Mouse (Mus musculus) neural tube, embryonic 14.5 days (tissue): ENCODE data around the gene Adat3. TPM values are rescaled to one million over a fixed set of nuclear protein-coding genes. Genes with fewer than 3 reads are reported as not detected.
"Not testable (repeated sequence)": the region's sequence is repeated elsewhere in the genome, so short reads cannot be mapped to it uniquely, and the experiment has no call there.

Experiments
- ATAC-seq: fragments of 200-750 bp; cut with Nextera tagmentation; 2 replicates; pipeline ENCODE4 v1.8.0; 2017; ENCODE audit warnings: low read depth, mild to moderate bottlenecking, moderate TSS enrichment, moderate library complexity
- H3K27ac ChIP-seq: fragments of 300-500 bp; sonication (generic); 2 replicates; pipeline ENCODE4 v1.5.1; 2014; ENCODE audit warnings: low read depth, mild to moderate bottlenecking, control low read depth, low read length, moderate library complexity, mixed read lengths
- H3K27me3 ChIP-seq: fragments of 300-500 bp; sonication (generic); 2 replicates; pipeline ENCODE4 v1.6.1; 2014; ENCODE audit warnings: low read length; ENCODE audit not compliant: control insufficient read depth, insufficient read depth
- H3K36me3 ChIP-seq: fragments of 300-500 bp; sonication (generic); 2 replicates; pipeline ENCODE4 v1.6.1; 2014; ENCODE audit warnings: low read length, mixed read lengths; ENCODE audit not compliant: control insufficient read depth, insufficient read depth
- H3K4me1 ChIP-seq: fragments of 300-500 bp; sonication (generic); 2 replicates; pipeline ENCODE4 v1.6.1; 2014; ENCODE audit warnings: low read length; ENCODE audit not compliant: control insufficient read depth, insufficient read depth
- H3K4me2 ChIP-seq: fragments of 300-500 bp; sonication (generic); 2 replicates; pipeline ENCODE4 v1.6.1; 2014; ENCODE audit warnings: mild to moderate bottlenecking, low read depth, low read length, control low read depth
- H3K4me3 ChIP-seq: fragments of 300-500 bp; sonication (generic); 2 replicates; pipeline ENCODE4 v1.5.1; 2014; ENCODE audit warnings: low read depth, low read length, control low read depth, mixed read lengths
- H3K9ac ChIP-seq: fragments of 300-500 bp; sonication (generic); replicated peaks from 2 replicates; pipeline ENCODE4 v1.6.1; 2014; ENCODE audit warnings: low read depth, mild to moderate bottlenecking, control low read depth, low read length, mixed read lengths
- H3K9me3 ChIP-seq: fragments of 300-500 bp; sonication (generic); 2 replicates; pipeline ENCODE4 v1.6.1; 2016; ENCODE audit warnings: low read length; ENCODE audit not compliant: control insufficient read depth
- WGBS: fragments of 180-500 bp; shearing (Covaris S2); extraction: QIAGEN DNeasy Blood & Tissue Kit; methylation state at CpG from one replicate; pipeline ENCODE4 v1.1.7; 2014; 5-methylcytosine and 5-hydroxymethylcytosine counted together
- polyA plus RNA-seq: library from polyadenylated mRNA; unstranded; fragments of >200 nt; fragmentation: Nextera tagmentation; extraction: Ambion mirVana; gene quantifications from 2 replicates; pipeline ENCODE4 v1.2.1, GENCODE M21; 2014

The Adat3 gene
- polyA plus RNA-seq, 1 experiment from 2014 or later = 6.7 TPM

DNA sequence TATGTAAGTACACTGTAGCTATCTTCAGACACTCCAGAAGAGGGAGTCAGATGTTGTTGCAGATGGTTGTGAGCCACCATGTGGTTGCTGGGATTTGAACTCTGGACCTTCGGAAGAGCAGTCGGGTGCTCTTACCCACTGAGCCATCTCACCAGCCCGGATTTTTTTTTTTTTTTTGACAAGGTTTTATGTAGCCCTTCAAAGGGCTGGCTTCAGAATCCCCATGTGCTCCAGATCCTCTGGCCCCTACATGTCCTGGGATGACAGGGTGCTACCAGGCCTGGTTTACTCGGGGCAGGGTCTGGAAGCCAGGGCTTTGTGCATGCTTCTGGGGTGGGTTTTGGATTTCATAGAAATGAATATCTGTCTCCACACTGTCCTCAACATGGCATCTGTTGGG, 3.0 kb downstream of the Adat3 start, which contains the start of gene Gm49322:
TSS of gene Gm49322 (plus strand) at position 301 of the 400 bp plus-strand sequence.
- not testable (repeated sequence) for H3K4me2 ChIP-seq, H3K27me3 ChIP-seq, H3K9me3 ChIP-seq, ATAC-seq, H3K9ac ChIP-seq, H3K4me3 ChIP-seq, H3K27ac ChIP-seq
- Histone ChIP-seq H3K4me1 (peaks cover 10% of the 10 kb centered on the region), H3K36me3 (peaks cover 22% of the 10 kb centered on the region)
- WGBS = 90% methylated on average over 3 of the region's 4 CpGs

DNA sequence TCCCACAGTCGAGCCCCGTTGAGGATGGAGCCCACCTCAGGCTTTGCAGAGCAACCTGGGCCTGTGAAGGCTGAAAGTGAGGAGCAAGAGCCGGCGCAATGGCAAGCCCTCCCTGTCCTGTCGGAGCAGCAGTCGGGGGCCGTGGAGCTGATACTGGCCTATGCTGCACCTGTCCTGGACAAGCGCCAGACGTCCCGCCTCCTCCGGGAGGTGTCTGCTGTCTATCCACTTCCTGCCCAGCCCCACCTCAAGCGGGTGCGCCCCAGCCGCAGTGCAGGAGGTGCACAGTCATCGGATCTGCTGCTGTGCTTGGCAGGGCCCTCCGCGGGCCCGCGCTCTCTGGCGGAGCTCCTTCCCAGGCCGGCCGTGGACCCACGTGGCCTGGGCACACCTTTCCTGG, 3.6 kb downstream of the Adat3 start:
- Histone ChIP-seq H3K27me3 (no peaks in the 10 kb centered on the region), H3K4me2 (no peak overlapping the region), H3K4me3 (no peak overlapping the region), H3K27ac (no peak overlapping the region), H3K9me3 (no peaks in the 10 kb centered on the region), H3K4me1 (peaks cover 10% of the 10 kb centered on the region), H3K36me3 (peaks cover 22% of the 10 kb centered on the region), H3K9ac (no peak overlapping the region)
- WGBS = 93% methylated on average over 23 of the region's 23 CpGs
- ATAC-seq = no peak

- Histone ChIP-seq H3K27ac (no peak overlapping the region), H3K27me3 (no peaks in the 10 kb centered on the region), H3K9me3 (no peaks in the 10 kb centered on the region), H3K9ac (no peak overlapping the region), H3K36me3 (peaks cover 22% of the 10 kb centered on the region), H3K4me2 (no peak overlapping the region), H3K4me1 (peaks cover 10% of the 10 kb centered on the region), H3K4me3 (no peak overlapping the region)
- 97% methylated on average over 34 of the region's 34 CpGs for WGBS
- ATAC-seq = no peak
Measured at GRCm38 (mm10) chr10:80606737-80607350, 4.2 kb downstream of the Adat3 start.

DNA sequence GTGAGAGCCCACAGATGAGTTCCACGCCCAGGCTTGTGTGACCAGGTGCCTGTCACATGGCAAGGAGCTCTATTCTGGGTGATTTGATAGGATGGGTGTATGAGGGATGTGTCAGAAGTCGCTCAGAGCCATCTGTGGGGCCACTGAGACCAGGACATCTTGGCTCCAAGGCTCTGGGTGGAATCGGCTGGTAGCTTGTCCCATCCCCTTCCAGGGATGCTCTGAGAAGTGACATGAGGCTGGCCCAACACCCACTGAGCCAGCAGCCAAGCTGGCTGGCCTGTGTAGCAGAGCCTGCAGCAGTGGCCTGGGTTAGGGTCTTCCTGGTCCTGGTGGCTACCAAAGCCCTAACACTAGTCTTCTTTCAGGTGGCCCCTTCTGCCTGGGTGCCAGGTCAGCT, 5.8 kb downstream of the Adat3 start:
- H3K4me3 ChIP-seq = no peak overlapping the region
- WGBS = 95% methylated on average over 3 of the region's 3 CpGs

DNA sequence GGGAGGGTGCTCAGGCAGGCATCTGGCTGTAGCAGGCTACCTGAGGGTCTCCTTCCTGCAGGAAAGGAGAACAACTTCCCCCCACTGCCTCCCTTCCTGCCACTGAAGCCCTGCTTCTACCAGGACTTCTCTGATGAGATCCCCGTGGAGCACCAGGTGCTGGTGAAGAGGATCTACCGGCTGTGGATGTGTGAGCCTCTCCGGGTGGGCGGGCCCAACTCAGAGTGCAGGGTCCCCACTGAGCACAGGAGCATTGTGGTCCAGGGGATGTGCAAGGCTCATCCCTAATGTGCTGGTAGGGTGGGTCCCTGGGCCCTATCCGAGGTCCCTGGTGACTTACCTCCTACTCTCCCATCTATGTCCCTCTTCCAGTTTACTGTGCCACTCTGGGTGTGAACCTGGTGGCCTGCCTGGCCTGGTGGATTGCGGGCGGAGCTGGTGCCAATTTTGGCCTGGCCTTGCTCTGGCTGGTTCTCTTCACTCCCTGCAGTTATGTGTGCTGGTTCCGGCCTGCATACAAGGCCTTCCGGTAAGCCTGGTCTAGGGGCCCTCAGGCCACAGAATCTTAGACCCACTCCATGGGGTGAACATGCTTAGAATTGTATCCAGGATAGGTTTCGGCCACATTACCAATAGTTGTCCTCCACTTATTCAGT, 6.7 kb downstream of the Adat3 start:
- H3K9me3 ChIP-seq = no peaks in the 10 kb centered on the region
- no peaks in the 10 kb centered on the region for H3K4me1 ChIP-seq
- WGBS = 90% methylated on average over 10 of the region's 10 CpGs
- H3K27me3 ChIP-seq = no peaks in the 10 kb centered on the region
- ATAC-seq = no peak
- no peak overlapping the region for H3K4me2 ChIP-seq
- no peak overlapping the region for H3K4me3 ChIP-seq
- H3K36me3 ChIP-seq = peaks cover 29% of the 10 kb centered on the region
- H3K9ac ChIP-seq = no peak overlapping the region
- H3K27ac ChIP-seq = no peak overlapping the region

More for the DNA sequence above, 5.8 kb downstream of the Adat3 start:
- ATAC-seq = no peak
- Histone ChIP-seq H3K27me3 (no peaks in the 10 kb centered on the region), H3K9me3 (no peaks in the 10 kb centered on the region), H3K4me1 (peaks cover 9% of the 10 kb centered on the region), H3K9ac (no peak overlapping the region), H3K27ac (no peak overlapping the region), H3K36me3 (peaks cover 29% of the 10 kb centered on the region), H3K4me2 (no peak overlapping the region)

- no peak overlapping the region for H3K4me2 ChIP-seq
- no peaks in the 10 kb centered on the region for H3K9me3 ChIP-seq
- no peak overlapping the region for H3K4me3 ChIP-seq
- no peaks in the 10 kb centered on the region for H3K27me3 ChIP-seq
- ATAC-seq = no peak
- no peak overlapping the region for H3K27ac ChIP-seq
- H3K36me3 ChIP-seq = peaks cover 36% of the 10 kb centered on the region
- H3K9ac ChIP-seq = no peak overlapping the region
- no peaks in the 10 kb centered on the region for H3K4me1 ChIP-seq
- WGBS = 89% methylated on average over 9 of the region's 9 CpGs
Measured at GRCm38 (mm10) chr10:80610116-80610785, 7.6 kb downstream of the Adat3 start.

- 72% methylated on average over 4 of the region's 4 CpGs for WGBS
- Histone ChIP-seq H3K27ac (no peak overlapping the region), H3K9me3 (no peaks in the 10 kb centered on the region), H3K4me3 (no peak overlapping the region), H3K27me3 (no peaks in the 10 kb centered on the region), H3K9ac (no peak overlapping the region), H3K36me3 (peaks cover 43% of the 10 kb centered on the region), H3K4me1 (no peaks in the 10 kb centered on the region), H3K4me2 (no peak overlapping the region)
- ATAC-seq = no peak
Measured at GRCm38 (mm10) chr10:80611024-80611423, 8.3 kb downstream of the Adat3 start.

DNA sequence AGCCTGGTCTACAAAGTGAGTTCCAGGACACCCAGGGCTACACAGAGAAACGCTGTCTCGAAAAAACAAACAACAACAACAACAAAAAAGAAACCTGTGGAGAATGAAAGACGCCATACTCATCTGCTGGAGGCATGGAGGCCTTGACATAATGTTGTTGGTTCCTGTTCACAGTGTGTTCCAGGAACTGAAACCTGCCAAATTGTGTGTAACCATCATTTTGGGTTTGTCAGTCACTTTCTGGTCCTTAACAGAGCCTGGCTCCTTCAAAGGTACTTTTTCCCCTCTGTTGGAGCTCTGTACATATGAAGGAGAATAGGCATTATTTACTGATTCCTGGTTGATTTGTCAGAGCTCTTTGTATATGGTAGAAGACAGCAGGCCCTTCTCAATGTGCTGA, 9.2 kb downstream of the Adat3 start:
- Histone ChIP-seq H3K27me3 (no peaks in the 10 kb centered on the region), H3K4me3 (no peak overlapping the region), H3K4me1 (no peaks in the 10 kb centered on the region), H3K9me3 (no peaks in the 10 kb centered on the region), H3K4me2 (no peak overlapping the region), H3K27ac (no peak overlapping the region), H3K36me3 (peaks cover 43% of the 10 kb centered on the region), H3K9ac (no peak overlapping the region)
- no peak for ATAC-seq
- WGBS = 93% methylated on average over 3 of the region's 3 CpGs

GRCm38 (mm10) chr10:80613821-80614220, 11.1 kb downstream of the Adat3 start:
- ATAC-seq = no peak
- H3K4me1 ChIP-seq = no peaks in the 10 kb centered on the region
- H3K27ac ChIP-seq = no peak overlapping the region
- no peak overlapping the region for H3K4me2 ChIP-seq
- no peaks in the 10 kb centered on the region for H3K27me3 ChIP-seq
- 85% methylated on average over 3 of the region's 3 CpGs for WGBS
- peaks cover 30% of the 10 kb centered on the region for H3K36me3 ChIP-seq
- H3K9me3 ChIP-seq = no peaks in the 10 kb centered on the region
- no peak overlapping the region for H3K4me3 ChIP-seq
- H3K9ac ChIP-seq = no peak overlapping the region
